Mouse (Mus musculus) spleen, adult 2 months (tissue): Measurements from ENCODE around the gene H2-M10.6. TPM values are rescaled to one million over a fixed set of nuclear protein-coding genes. Genes with fewer than 3 reads are reported as not detected.
"Not testable (repeated sequence)": the region's sequence is repeated elsewhere in the genome, so short reads cannot be mapped to it uniquely, and the experiment has no call there.

ENCODE experiments used
- DNase-seq, 2 experiments: peaks; one replicate each; pipeline versions ENCODE4 v3.0.0 to v3.0.0-alpha.2; 2012 to 2021; ENCODE audit warnings: low spot score in 2 of 2, low read depth in 1 of 2
- H3K27ac ChIP-seq: fragments of 200-500 bp; 2 replicates; pipeline ENCODE4 v1.5.1; 2012; ENCODE audit warnings: low read length, inconsistent platforms; ENCODE audit not compliant: insufficient read depth
- H3K27me3 ChIP-seq: fragments of 200-500 bp; 2 replicates; pipeline ENCODE4 v1.6.1; 2012; ENCODE audit warnings: mild to moderate bottlenecking, moderate library complexity, low read length, inconsistent platforms; ENCODE audit not compliant: control insufficient read depth, insufficient read depth
- H3K36me3 ChIP-seq: fragments of 200-500 bp; 2 replicates; pipeline ENCODE4 v1.6.1; 2012; ENCODE audit warnings: mild to moderate bottlenecking, low read length, inconsistent platforms; ENCODE audit not compliant: control insufficient read depth, insufficient read depth
- H3K4me1 ChIP-seq: fragments of 200-500 bp; 2 replicates; pipeline ENCODE4 v1.6.1; 2011; ENCODE audit warnings: inconsistent platforms; ENCODE audit not compliant: control insufficient read depth, insufficient read depth, insufficient read length
- H3K4me3 ChIP-seq: fragments of 200-500 bp; 2 replicates; pipeline ENCODE4 v1.5.1; 2011; ENCODE audit warnings: mild to moderate bottlenecking, inconsistent platforms; ENCODE audit not compliant: insufficient read depth, insufficient read length; ENCODE audit errors: extremely low read depth
- CTCF ChIP-seq: fragments of 200-500 bp; IDR thresholded peaks from 2 replicates; pipeline ENCODE4 v1.5.1; 2011; ENCODE audit warnings: mild to moderate bottlenecking, inconsistent platforms; ENCODE audit not compliant: insufficient read depth, insufficient read length, insufficient replicate concordance; ENCODE audit errors: extremely low read depth
- POLR2A ChIP-seq: fragments of 200-500 bp; IDR thresholded peaks from 2 replicates; pipeline ENCODE4 v1.6.1; 2011; ENCODE audit warnings: low read depth, low read length, inconsistent platforms
- WGBS: fragments of 180-500 bp; shearing (Covaris S2); methylation state at CpG from one replicate; pipeline ENCODE4 v1.1.7; 2018; 5-methylcytosine and 5-hydroxymethylcytosine counted together
- polyA plus RNA-seq: library from polyadenylated mRNA; depleted of rRNA; stranded (reverse); fragments of >200 nt; gene quantifications from 2 replicates; pipeline ENCODE4 v1.2.3, GENCODE M21; 2012; rRNA removed

Gene H2-M10.6
- polyA plus RNA-seq, result not detected in 2 replicates

- H3K4me1 ChIP-seq, result no peaks in the 10 kb centered on the region
- H3K36me3 ChIP-seq, result no peaks in the 10 kb centered on the region
- H3K4me3 ChIP-seq, result no peak within 1 kb of the TSS
- TF ChIP-seq CTCF (no peak), POLR2A (no peak)
- DNase-seq, result no peak
- H3K27ac ChIP-seq, result no peak within 1 kb of the TSS
- no peaks in the 10 kb centered on the region for H3K27me3 ChIP-seq
Measured at GRCm38 (mm10) chr17:36811871-36812270, at the start of gene H2-M10.6. TSS of gene H2-M10.6 (plus strand) at chr17:36812171.

GRCm38 (mm10) chr17:36763816-36764215 lies 48.2 kb upstream of the H2-M10.6 start:
- Histone ChIP-seq H3K36me3 (no peaks in the 10 kb centered on the region), H3K4me1 (no peaks in the 10 kb centered on the region), H3K27me3 (no peaks in the 10 kb centered on the region), H3K27ac (no peak overlapping the region), H3K4me3 (no peak overlapping the region)
- TF ChIP-seq POLR2A, result no peak
- WGBS, result 55% methylated on average over 2 of the region's 2 CpGs
- no peak for DNase-seq

DNA sequence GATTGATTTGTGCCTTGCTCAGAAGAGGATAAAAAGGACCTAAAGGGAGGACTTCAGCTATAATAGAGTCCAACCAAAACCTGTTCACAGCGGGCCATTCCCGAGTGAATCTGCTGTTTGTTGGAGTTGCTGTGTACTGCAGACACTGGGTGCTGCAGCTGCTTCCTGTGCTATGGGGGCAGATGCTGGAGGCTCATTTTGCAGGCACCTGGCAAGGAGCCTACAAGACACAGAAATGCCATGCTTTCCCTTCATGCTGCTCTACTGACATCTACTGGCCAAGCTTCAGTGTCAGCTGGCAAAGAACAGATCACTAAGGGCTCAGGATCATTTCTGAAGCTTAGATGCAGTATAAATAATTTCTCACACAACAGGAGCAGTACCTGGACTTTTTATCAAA lies 47.7 kb upstream of the H2-M10.6 start:
- H3K4me3 ChIP-seq, H3K4me1 ChIP-seq, H3K27me3 ChIP-seq, H3K36me3 ChIP-seq, H3K27ac ChIP-seq: not testable (repeated sequence)
- peak in 1 of 2 experiments; percentile 5 for DNase-seq
- WGBS, result 7% methylated on average over 2 of the region's 2 CpGs

DNA sequence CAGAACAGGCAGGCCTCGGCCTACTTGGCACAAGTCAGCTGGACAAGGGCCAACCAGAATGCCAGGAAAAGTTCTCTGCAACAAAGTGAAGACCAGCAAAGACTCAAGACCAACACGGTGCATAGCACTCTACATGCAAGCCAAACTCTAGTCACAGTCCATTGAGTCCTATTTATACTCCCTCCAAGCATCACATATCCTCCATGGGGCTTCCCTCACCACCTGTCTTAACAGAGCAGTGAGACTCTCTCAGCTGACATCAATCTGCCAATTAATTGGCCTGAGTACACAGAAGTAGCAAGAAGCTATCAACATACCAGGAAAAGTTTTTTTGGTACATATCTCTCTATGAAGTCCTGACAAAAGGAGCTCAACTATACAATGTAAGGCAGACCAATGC lies 46.6 kb upstream of the H2-M10.6 start:
- not testable (repeated sequence) for H3K36me3 ChIP-seq, H3K27ac ChIP-seq, H3K27me3 ChIP-seq, H3K4me3 ChIP-seq, H3K4me1 ChIP-seq, DNase-seq
- 53% methylated on average over 2 of the region's 2 CpGs for WGBS

DNA sequence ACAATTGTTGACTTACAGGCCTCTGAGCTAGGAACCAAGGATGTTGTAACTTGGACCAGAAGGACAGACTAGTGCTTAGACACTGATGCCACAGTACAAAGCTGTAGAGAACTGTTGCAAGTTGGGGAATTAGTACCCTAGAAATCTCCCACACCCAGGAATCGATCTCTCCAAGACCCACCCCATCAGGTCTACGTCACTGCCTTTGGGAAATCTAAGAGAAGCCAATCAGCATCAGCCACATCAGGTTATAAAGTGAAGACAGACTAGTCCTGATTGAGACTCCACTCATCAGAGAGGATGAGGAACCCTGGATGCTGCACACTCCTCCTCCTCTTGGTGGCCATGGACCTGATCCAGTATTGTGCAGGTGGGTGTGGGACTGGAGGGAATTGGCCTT lies 39.4 kb upstream of the H2-M10.6 start, which contains the start of gene H2-M10.5:
H2-M10.5 (plus strand) TSS at position 301 of the 400 bp plus-strand sequence.
- H3K36me3 ChIP-seq, DNase-seq, H3K4me1 ChIP-seq, H3K27ac ChIP-seq, H3K4me3 ChIP-seq, H3K27me3 ChIP-seq: not testable (repeated sequence)
- WGBS, result 91% methylated on average over 2 of the region's 2 CpGs

DNA sequence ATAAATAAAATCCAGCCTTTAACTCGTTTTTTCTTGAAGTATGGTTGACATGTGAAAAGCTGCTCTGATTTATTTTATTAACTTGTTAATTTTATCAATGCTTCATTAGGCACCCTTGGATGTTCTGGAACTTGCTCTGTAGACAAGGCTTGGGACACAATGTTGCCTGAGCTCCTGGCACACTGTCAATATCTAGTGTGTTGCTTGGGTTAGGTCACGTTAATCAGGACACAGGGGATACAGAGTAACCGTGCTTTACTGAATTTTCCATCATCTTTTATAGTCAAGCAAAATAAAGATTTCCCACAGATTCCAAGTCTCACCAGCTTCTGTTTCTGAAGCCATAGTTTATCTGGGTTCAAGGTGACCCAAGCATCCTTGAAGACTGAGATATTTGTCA lies 30.4 kb upstream of the H2-M10.6 start:
- Histone ChIP-seq H3K4me3 (no peak overlapping the region), H3K36me3 (no peaks in the 10 kb centered on the region), H3K4me1 (no peaks in the 10 kb centered on the region), H3K27me3 (no peaks in the 10 kb centered on the region), H3K27ac (no peak overlapping the region)
- TF ChIP-seq POLR2A, result no peak
- no peak for TF ChIP-seq CTCF
- DNase-seq, result no peak
- WGBS, result 69% methylated on average over 3 of the region's 3 CpGs

- H3K4me1 ChIP-seq, H3K27ac ChIP-seq, H3K36me3 ChIP-seq, H3K27me3 ChIP-seq, H3K4me3 ChIP-seq: not testable (repeated sequence)
- 42% methylated on average over 1 of the region's 1 CpGs for WGBS
- DNase-seq, result peak in 1 of 2 experiments; percentile 21
Measured at GRCm38 (mm10) chr17:36786483-36786886, 25.5 kb upstream of the H2-M10.6 start.

GRCm38 (mm10) chr17:36788351-36788750 lies 23.6 kb upstream of the H2-M10.6 start:
- Histone ChIP-seq H3K27ac (no peak overlapping the region), H3K27me3 (no peaks in the 10 kb centered on the region), H3K4me1 (no peaks in the 10 kb centered on the region), H3K4me3 (no peak overlapping the region), H3K36me3 (no peaks in the 10 kb centered on the region)
- TF ChIP-seq POLR2A (no peak), CTCF (no peak)
- no peak for DNase-seq
- WGBS, result 80% methylated on average over 2 of the region's 2 CpGs
